Mouse (Mus musculus) testis, adult 2 months (tissue): ENCODE measurements around the gene Npff.

Source experiments
- CTCF ChIP-seq: fragments of 200-500 bp; IDR thresholded peaks from 2 replicates; pipeline ENCODE4 v1.5.1; 2012; ENCODE audit warnings: low read depth, mild to moderate bottlenecking, inconsistent platforms, low read length, moderate library complexity; ENCODE audit not compliant: control insufficient read depth, insufficient read depth, insufficient replicate concordance
- POLR2A ChIP-seq: fragments of 200-500 bp; IDR thresholded peaks from 2 replicates; pipeline ENCODE4 v1.6.1; 2012; ENCODE audit warnings: low read depth, mild to moderate bottlenecking, inconsistent platforms, low read length, moderate library complexity; ENCODE audit not compliant: control insufficient read depth

- no peak for TF ChIP-seq CTCF
- peak; percentile 94 for TF ChIP-seq POLR2A
Measured at GRCm38 (mm10) chr15:102517976-102518858, 6.5 kb downstream of the Npff start, which contains the start of gene Tarbp2.
